Mouse (Mus musculus) embryonic facial prominence, embryonic 13.5 days (tissue): ENCODE measurements at regions not wholly inside any gene's neighbourhood (a gene's known extent, or its start where the extent isn't known, plus 50 kb on each side); places are given as distances from the start of the nearest gene placed in this dataset.
A peak's percentile ranks its signal among the peaks of the same experiment; 100 is the strongest.

Experiments used
- ATAC-seq: fragments of 200-750 bp; cut with Nextera tagmentation; 2 replicates; pipeline ENCODE4 v1.8.0; 2017; ENCODE audit warnings: low read depth; ENCODE audit not compliant: insufficient number of reproducible peaks, insufficient read depth, low FRiP score, low TSS enrichment
- H3K27ac ChIP-seq: fragments of 300-500 bp; sonication (generic); 2 replicates; pipeline ENCODE4 v1.5.1; 2015; ENCODE audit warnings: moderate library complexity, mild to moderate bottlenecking, inconsistent platforms
- H3K27me3 ChIP-seq: fragments of 300-500 bp; sonication (generic); 2 replicates; pipeline ENCODE4 v1.6.1; 2015; ENCODE audit warnings: mild to moderate bottlenecking, inconsistent platforms
- H3K36me3 ChIP-seq: fragments of 300-500 bp; sonication (generic); 2 replicates; pipeline ENCODE4 v1.6.1; 2015; ENCODE audit warnings: mild to moderate bottlenecking, inconsistent platforms
- H3K4me1 ChIP-seq: fragments of 300-500 bp; sonication (generic); 2 replicates; pipeline ENCODE4 v1.6.1; 2015; ENCODE audit warnings: inconsistent platforms
- H3K4me2 ChIP-seq: fragments of 300-500 bp; sonication (generic); 2 replicates; pipeline ENCODE4 v1.6.1; 2015; ENCODE audit warnings: moderate library complexity, mild to moderate bottlenecking, inconsistent platforms
- H3K4me3 ChIP-seq: fragments of 300-500 bp; sonication (generic); 2 replicates; pipeline ENCODE4 v1.5.1; 2015; ENCODE audit warnings: mild to moderate bottlenecking, inconsistent platforms
- H3K9ac ChIP-seq: fragments of 300-500 bp; sonication (generic); 2 replicates; pipeline ENCODE4 v1.6.1; 2015; ENCODE audit warnings: mild to moderate bottlenecking, inconsistent platforms
- H3K9me3 ChIP-seq: fragments of 300-500 bp; sonication (generic); 2 replicates; pipeline ENCODE4 v1.6.1; 2016; ENCODE audit warnings: inconsistent platforms
- WGBS: fragments of 180-500 bp; shearing (Covaris S2); methylation state at CpG from one replicate; pipeline ENCODE4 v1.1.7; 2015; ENCODE audit warnings: mixed read lengths; 5-methylcytosine and 5-hydroxymethylcytosine counted together

DNA sequence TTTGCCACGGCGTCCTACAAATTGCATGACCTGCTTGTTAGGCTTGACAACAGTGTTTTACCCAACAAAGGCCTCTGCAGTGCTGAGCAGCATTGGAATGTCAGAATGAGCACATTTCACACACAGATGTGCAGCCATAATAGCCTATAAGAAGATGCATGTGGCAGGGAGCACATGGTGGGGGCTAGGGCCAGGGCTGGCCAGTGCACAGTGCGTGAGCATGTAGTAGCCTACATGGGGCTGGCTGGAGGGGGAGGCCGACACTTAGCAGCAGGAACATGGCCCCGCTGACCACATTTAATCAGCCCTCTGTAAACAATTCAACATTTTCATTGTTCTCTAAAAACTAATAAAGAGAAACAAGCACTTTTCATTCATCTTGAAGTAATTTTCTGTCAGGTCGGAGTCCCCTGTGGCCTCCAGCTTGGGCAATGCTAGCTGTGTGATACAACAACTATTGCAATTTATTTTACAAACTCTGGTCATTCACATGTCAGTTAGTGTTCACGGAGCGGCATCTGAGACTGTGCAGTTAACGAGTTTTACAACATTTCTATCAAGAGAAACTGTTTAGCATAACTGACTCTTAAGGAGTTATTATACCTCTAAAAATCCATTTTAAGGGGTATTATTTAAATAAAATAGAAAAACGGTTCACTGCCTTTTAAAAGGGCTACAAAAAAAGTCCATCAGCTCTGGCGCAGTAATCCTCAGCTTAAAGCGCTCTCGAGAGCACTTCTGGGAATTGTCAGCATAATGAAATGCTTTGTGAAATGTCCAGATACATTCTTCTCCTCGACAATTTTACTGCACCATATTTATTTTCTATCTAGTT lies 246.6 kb upstream of the Nr2f1 start:
- WGBS = 57% methylated on average over 14 of the region's 14 CpGs
- H3K36me3 ChIP-seq = no peaks in the 10 kb centered on the region
- ATAC-seq = peak; percentile 26; the same call in 1 of the 2 replicates
- no peak overlapping the region for H3K4me3 ChIP-seq
- no peak overlapping the region for H3K9ac ChIP-seq
- no peaks in the 10 kb centered on the region for H3K27me3 ChIP-seq
- H3K4me1 ChIP-seq = peaks cover 10% of the 10 kb centered on the region
- H3K27ac ChIP-seq = no peak overlapping the region
- no peaks in the 10 kb centered on the region for H3K9me3 ChIP-seq
- H3K4me2 ChIP-seq = no peak overlapping the region

DNA sequence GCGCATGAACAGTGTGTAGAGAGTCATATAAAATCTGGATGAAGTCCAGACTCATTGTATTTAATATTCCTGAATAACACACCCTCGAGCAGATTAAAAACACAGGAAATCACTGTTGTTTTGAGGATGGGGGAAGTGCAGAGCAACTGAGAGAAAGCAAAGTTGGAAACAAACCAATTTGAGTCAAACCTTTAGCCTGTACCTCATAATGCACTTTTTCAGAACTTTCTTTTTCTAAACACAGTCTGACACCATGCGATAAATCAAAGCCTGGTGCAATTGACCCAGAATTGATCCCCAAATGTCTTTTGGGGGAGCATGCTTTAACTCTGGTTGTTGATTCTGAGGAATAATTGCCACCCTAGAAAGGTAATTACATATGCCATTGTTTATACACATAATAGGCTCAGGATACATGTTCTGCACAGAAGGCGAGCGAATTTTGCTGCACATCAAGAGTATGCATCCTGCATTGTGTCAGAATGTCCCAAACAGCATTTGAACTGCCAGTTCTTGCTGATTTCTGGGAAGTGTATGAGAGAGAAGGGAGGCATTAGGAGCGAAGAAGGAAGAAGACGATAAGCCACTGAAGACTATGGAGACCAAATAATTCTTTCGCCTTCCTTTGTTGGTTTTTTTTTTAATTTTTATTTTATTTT lies 245.3 kb upstream of the Nr2f1 start:
- H3K9ac ChIP-seq = no peak overlapping the region
- no peak for ATAC-seq
- no peaks in the 10 kb centered on the region for H3K27me3 ChIP-seq
- H3K9me3 ChIP-seq = no peaks in the 10 kb centered on the region
- no peak overlapping the region for H3K4me3 ChIP-seq
- H3K4me1 ChIP-seq = peaks cover 10% of the 10 kb centered on the region
- no peaks in the 10 kb centered on the region for H3K36me3 ChIP-seq
- no peak overlapping the region for H3K4me2 ChIP-seq
- WGBS = 68% methylated on average over 8 of the region's 8 CpGs
- no peak overlapping the region for H3K27ac ChIP-seq

- no peak for ATAC-seq
Observed at GRCm38 (mm10) chr13:78428469-78428868, 228.9 kb upstream of the Nr2f1 start.

DNA sequence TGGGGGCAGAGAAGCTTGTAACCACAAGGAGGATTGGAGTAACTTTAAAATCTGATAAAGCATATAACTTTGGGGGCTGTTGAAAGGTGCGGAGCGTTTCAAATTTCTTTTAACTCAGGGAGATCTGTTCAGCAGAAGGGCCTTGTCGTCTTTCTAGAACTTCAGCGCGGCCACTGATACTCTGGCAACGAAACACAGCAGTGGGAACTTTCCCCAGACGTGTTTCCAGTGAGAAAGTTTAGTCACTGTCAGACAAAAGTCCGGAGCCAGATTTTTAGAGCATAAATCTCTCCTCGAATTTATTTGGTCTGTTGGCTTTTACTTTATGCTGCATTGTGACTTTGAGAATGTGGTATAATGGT lies 228.5 kb upstream of the Nr2f1 start:
- peak overlapping the region; percentile 52; the same call in 1 of the 2 replicates for H3K9ac ChIP-seq

More at GRCm38 (mm10) chr13:78428469-78428868, 228.9 kb upstream of the Nr2f1 start:
- no peaks in the 10 kb centered on the region for H3K27me3 ChIP-seq
- WGBS = 50% methylated on average over 4 of the region's 4 CpGs
- H3K9ac ChIP-seq = no peak overlapping the region
- H3K27ac ChIP-seq = peak overlapping the region; percentile 78
- H3K4me2 ChIP-seq = peak overlapping the region; percentile 64
- no peaks in the 10 kb centered on the region for H3K36me3 ChIP-seq
- no peaks in the 10 kb centered on the region for H3K9me3 ChIP-seq
- H3K4me3 ChIP-seq = no peak overlapping the region
- H3K4me1 ChIP-seq = peaks cover 18% of the 10 kb centered on the region

GRCm38 (mm10) chr13:78427141-78428083 lies 227.9 kb upstream of the Nr2f1 start:
- Histone ChIP-seq H3K4me2 (peak overlapping the region; percentile 64), H3K9me3 (no peaks in the 10 kb centered on the region), H3K9ac (peak overlapping the region; percentile 52), H3K27me3 (no peaks in the 10 kb centered on the region), H3K4me1 (peaks cover 18% of the 10 kb centered on the region), H3K27ac (peak overlapping the region; percentile 78), H3K36me3 (no peaks in the 10 kb centered on the region), H3K4me3 (peak overlapping the region; percentile 33)
- ATAC-seq = peak; percentile 79
- WGBS = 8% methylated on average over 24 of the region's 24 CpGs

More for the DNA sequence above, 228.5 kb upstream of the Nr2f1 start:
- ATAC-seq = no peak
- H3K9me3 ChIP-seq = no peaks in the 10 kb centered on the region
- 9% methylated on average over 9 of the region's 9 CpGs for WGBS
- H3K4me3 ChIP-seq = peak overlapping the region; percentile 33
- peak overlapping the region; percentile 78 for H3K27ac ChIP-seq
- H3K27me3 ChIP-seq = no peaks in the 10 kb centered on the region
- peak overlapping the region; percentile 64 for H3K4me2 ChIP-seq
- H3K36me3 ChIP-seq = no peaks in the 10 kb centered on the region
- H3K4me1 ChIP-seq = peaks cover 18% of the 10 kb centered on the region

DNA sequence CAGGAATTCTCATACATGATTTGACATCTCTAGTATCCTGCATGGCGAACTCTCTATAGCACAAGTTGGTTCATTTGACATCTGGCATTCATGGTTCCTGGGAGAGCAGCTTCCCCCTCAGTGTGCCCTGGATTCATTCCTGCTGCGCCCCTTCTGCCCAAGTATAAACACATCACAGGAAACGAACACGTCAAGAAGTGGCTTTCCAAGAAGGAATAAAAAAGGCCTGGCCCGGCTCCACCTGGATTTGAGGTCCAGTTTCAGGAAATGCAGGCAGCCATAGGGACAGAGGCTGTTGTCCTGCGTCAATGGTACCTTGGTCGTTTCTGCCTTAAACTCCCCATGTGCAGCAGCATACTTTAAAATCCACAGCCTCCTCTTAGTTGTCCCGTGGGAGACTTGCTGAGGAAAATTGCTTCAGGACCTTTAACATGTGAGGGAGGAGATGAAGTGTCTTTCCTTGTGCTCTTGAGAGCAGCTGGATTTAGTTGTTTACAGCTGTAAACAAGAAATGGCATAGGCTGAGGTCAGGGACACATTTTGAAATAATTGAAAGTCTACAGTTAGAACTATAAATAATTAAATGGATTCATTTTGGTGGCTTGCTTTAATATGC lies 226.9 kb upstream of the Nr2f1 start:
- no peak for ATAC-seq
- Histone ChIP-seq H3K4me2 (peak overlapping the region; percentile 64), H3K9me3 (no peaks in the 10 kb centered on the region), H3K4me1 (peaks cover 18% of the 10 kb centered on the region), H3K27ac (peak overlapping the region; percentile 78; the same call in 1 of the 2 replicates), H3K9ac (no peak overlapping the region), H3K36me3 (no peaks in the 10 kb centered on the region), H3K27me3 (no peaks in the 10 kb centered on the region), H3K4me3 (no peak overlapping the region)
- WGBS = 21% methylated on average over 8 of the region's 8 CpGs

GRCm38 (mm10) chr13:78405071-78405470 lies 205.5 kb upstream of the Nr2f1 start:
- no peaks in the 10 kb centered on the region for H3K27me3 ChIP-seq
- no peaks in the 10 kb centered on the region for H3K9me3 ChIP-seq
- no peak overlapping the region for H3K27ac ChIP-seq
- 28% methylated on average over 3 of the region's 3 CpGs for WGBS
- H3K4me1 ChIP-seq = 0 out of 2 replicates have a peak, but pooled peaks cover 5% of the 10 kb centered on the region
- H3K4me3 ChIP-seq = no peak overlapping the region
- H3K36me3 ChIP-seq = no peaks in the 10 kb centered on the region
- ATAC-seq = no peak
- no peak overlapping the region for H3K9ac ChIP-seq
- H3K4me2 ChIP-seq = no peak overlapping the region

DNA sequence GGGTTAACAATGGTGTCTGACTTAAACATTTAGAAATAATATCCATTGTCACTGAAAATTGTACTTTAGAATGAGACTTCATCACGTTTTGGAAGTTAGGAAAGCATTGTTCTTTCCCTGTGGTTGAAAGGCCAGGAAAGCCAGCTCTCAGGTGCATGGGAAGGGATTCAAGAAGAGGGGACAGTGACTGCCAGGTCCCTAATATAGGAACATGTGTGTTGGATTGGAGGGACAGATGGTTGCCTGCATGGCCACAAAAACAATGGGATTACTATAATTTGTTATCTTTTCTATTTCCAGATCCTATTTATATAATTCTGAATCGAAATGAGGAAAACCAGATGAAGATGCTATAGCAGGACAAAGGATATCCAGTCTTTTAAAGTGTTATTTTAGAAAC lies 184.2 kb upstream of the Nr2f1 start:
- Histone ChIP-seq H3K4me3 (no peak overlapping the region), H3K4me1 (no peaks in the 10 kb centered on the region), H3K27ac (no peak overlapping the region), H3K27me3 (no peaks in the 10 kb centered on the region), H3K4me2 (no peak overlapping the region), H3K9me3 (no peaks in the 10 kb centered on the region), H3K36me3 (no peaks in the 10 kb centered on the region), H3K9ac (no peak overlapping the region)
- 69% methylated on average over 2 of the region's 2 CpGs for WGBS
- no peak for ATAC-seq

- no peaks in the 10 kb centered on the region for H3K9me3 ChIP-seq
- no peak overlapping the region for H3K4me2 ChIP-seq
- no peak overlapping the region for H3K9ac ChIP-seq
- H3K27ac ChIP-seq = no peak overlapping the region
- no peaks in the 10 kb centered on the region for H3K36me3 ChIP-seq
- 40% methylated on average over 1 of the region's 1 CpGs for WGBS
- no peak overlapping the region for H3K4me3 ChIP-seq
- H3K4me1 ChIP-seq = no peaks in the 10 kb centered on the region
- H3K27me3 ChIP-seq = no peaks in the 10 kb centered on the region
- ATAC-seq = no peak
Observed at GRCm38 (mm10) chr13:78361236-78361635, 161.7 kb upstream of the Nr2f1 start.

- H3K9me3 ChIP-seq = no peaks in the 10 kb centered on the region
- H3K4me1 ChIP-seq = no peaks in the 10 kb centered on the region
- no peak overlapping the region for H3K4me3 ChIP-seq
- no peaks in the 10 kb centered on the region for H3K27me3 ChIP-seq
- H3K9ac ChIP-seq = no peak overlapping the region
- H3K4me2 ChIP-seq = no peak overlapping the region
- no peak overlapping the region for H3K27ac ChIP-seq
- ATAC-seq = no peak
- WGBS = 71% methylated on average over 3 of the region's 3 CpGs
- H3K36me3 ChIP-seq = no peaks in the 10 kb centered on the region
Observed at GRCm38 (mm10) chr13:78348830-78349229, 149.3 kb upstream of the Nr2f1 start.
